Mouse (Mus musculus): ENCODE measurements around the gene Tmem88. TPM values are rescaled to one million over a fixed set of nuclear protein-coding genes. Genes with fewer than 3 reads are reported as not detected.

Gene Tmem88
- total RNA-seq, 2 experiments from 2014 or later, result 2.9 to 3.8 TPM

GRCm38 (mm10) chr11:69365722-69366121, 32.3 kb downstream of the Tmem88 start:
- no peak for DNase-seq (ENCODE audit: extremely low spot score in 1 of 2, low spot score in 2 of 2)
- intact Hi-C loops (cut with DNase I), result loop anchor here (1.0 to 2.0 kb wide), 3 partner anchors 25 to 51 kb away; partner anchors contain the start of genes Cntrob, Rnf227 and Trappc1
- Histone ChIP-seq H3K4me3 (peak overlapping the region; percentile 91), H3K27ac (peak overlapping the region; percentile 91)
- no peak for TF ChIP-seq CTCF (IDR thresholded peaks at IDR 0.05)

- peak; percentile 87 to 88 for DNase-seq (ENCODE audit: extremely low spot score in 1 of 2, low spot score in 2 of 2)
- TF ChIP-seq CTCF (IDR thresholded peaks at IDR 0.05), result no peak; the same call in 1 of the 2 replicates
- Histone ChIP-seq H3K4me3 (peak overlapping the region; percentile 4), H3K27ac (peak overlapping the region; percentile 91)
- intact Hi-C loops (cut with DNase I), result loop anchor here (2.0 kb wide), 1 partner anchor 52 kb away; no protein-coding TSS in a partner anchor
Observed at GRCm38 (mm10) chr11:69364910-69365309, 33.1 kb downstream of the Tmem88 start.

GRCm38 (mm10) chr11:69364376-69364775, 33.7 kb downstream of the Tmem88 start:
- peak overlapping the region; percentile 4 for H3K4me3 ChIP-seq
- no peak for DNase-seq (ENCODE audit: extremely low spot score in 1 of 2, low spot score in 2 of 2)
- H3K27ac ChIP-seq, result peak overlapping the region; percentile 91
- intact Hi-C loops (cut with DNase I), result loop anchor here (2.0 kb wide), 1 partner anchor 52 kb away; no protein-coding TSS in a partner anchor
- no peak for TF ChIP-seq CTCF (IDR thresholded peaks at IDR 0.05)

- Histone ChIP-seq H3K27ac (no peak overlapping the region), H3K4me3 (no peak overlapping the region)
- no peak for DNase-seq (ENCODE audit: extremely low spot score in 1 of 2, low spot score in 2 of 2)
- intact Hi-C loops (cut with DNase I), result no loop called here
- no peak; the same call in 1 of the 2 replicates for TF ChIP-seq CTCF (IDR thresholded peaks at IDR 0.05)
Observed at GRCm38 (mm10) chr11:69362479-69362878, 35.6 kb downstream of the Tmem88 start.

- TF ChIP-seq CTCF (IDR thresholded peaks at IDR 0.05), result no peak
- intact Hi-C loops (cut with DNase I), result no loop called here
- DNase-seq (ENCODE audit: extremely low spot score in 1 of 2, low spot score in 2 of 2), result no peak
- Histone ChIP-seq H3K4me3 (no peak overlapping the region), H3K27ac (no peak overlapping the region)
Observed at GRCm38 (mm10) chr11:69362021-69362420, 36.0 kb downstream of the Tmem88 start.

GRCm38 (mm10) chr11:69357690-69358089, 40.3 kb downstream of the Tmem88 start:
- intact Hi-C loops (cut with DNase I), result no loop called here
- DNase-seq (ENCODE audit: extremely low spot score in 1 of 2, low spot score in 2 of 2), result no peak
- no peak overlapping the region for H3K4me3 ChIP-seq
- no peak overlapping the region for H3K27ac ChIP-seq
- no peak for TF ChIP-seq CTCF (IDR thresholded peaks at IDR 0.05)

- no peak for TF ChIP-seq CTCF (IDR thresholded peaks at IDR 0.05)
- intact Hi-C loops (cut with DNase I), result no loop called here
- H3K27ac ChIP-seq, result no peak overlapping the region
- DNase-seq (ENCODE audit: extremely low spot score in 1 of 2, low spot score in 2 of 2), result no peak
- no peak overlapping the region for H3K4me3 ChIP-seq
Observed at GRCm38 (mm10) chr11:69356544-69356943, 41.5 kb downstream of the Tmem88 start.

Other genes starting within 250 kb of the Tmem88 start
- gene Alox12b, start 241.2 kb downstream of the Tmem88 start, total RNA-seq (2021), result 1 to 10 TPM; 8.7 to 9.8 TPM
- gene Alox8, start 200.4 kb downstream of the Tmem88 start, total RNA-seq (2021), result 1 to 10 TPM; 6.1 to 6.4 TPM
- 1 to 10 TPM; 1.0 to 1.3 TPM for gene Gucy2e, start 161.2 kb downstream of the Tmem88 start, total RNA-seq (2021)
- gene Cntrob, start 74.5 kb downstream of the Tmem88 start, total RNA-seq (2021), result 10 to 100 TPM; 19.2 to 27.1 TPM
- 10 to 100 TPM; 58.8 to 60.1 TPM for gene Trappc1, start 74.3 kb downstream of the Tmem88 start, total RNA-seq (2021)
- 10 to 100 TPM; 95.5 to 95.8 TPM for gene Kcnab3, start 72.0 kb downstream of the Tmem88 start, total RNA-seq (2021)
- 100 to 1,000 TPM; 170 to 181 TPM for gene Rnf227, start 57.8 kb downstream of the Tmem88 start, total RNA-seq (2021)
- 100 to 1,000 TPM; 406 to 416 TPM for gene Chd3, start 28.8 kb downstream of the Tmem88 start, total RNA-seq (2021)
- gene Naa38, start 2.7 kb downstream of the Tmem88 start, total RNA-seq (2021), result 100 to 1,000 TPM in 1 of 2 experiments, 10 to 100 TPM in 1; 94.0 to 113 TPM
- 10 to 100 TPM; 40.7 to 45.6 TPM for gene Cyb5d1, start 2.6 kb downstream of the Tmem88 start, total RNA-seq (2021)
- gene Kdm6b, start 15.4 kb upstream of the Tmem88 start, total RNA-seq (2021), result 10 to 100 TPM; 31.1 to 45.3 TPM
- gene Dnah2, start 150.9 kb upstream of the Tmem88 start, total RNA-seq (2021), result 1 to 10 TPM; 2.7 to 3.7 TPM
- gene Efnb3, start 162.0 kb upstream of the Tmem88 start, total RNA-seq (2021), result 10 to 100 TPM; 46.6 to 63.0 TPM
- 10 to 100 TPM in 1 of 2 experiments, 1 to 10 TPM in 1; 7.6 to 10.5 TPM for gene Wrap53, start 182.0 kb upstream of the Tmem88 start, total RNA-seq (2021)
- 10 to 100 TPM; 23.7 TPM for gene Trp53, start 182.1 kb upstream of the Tmem88 start, total RNA-seq (2021)
- gene Atp1b2, start 207.7 kb upstream of the Tmem88 start, total RNA-seq (2021), result 100 to 1,000 TPM; 411 to 429 TPM
- not detected for gene Shbg, start 219.7 kb upstream of the Tmem88 start, total RNA-seq (2021)
- gene Sat2, start 223.8 kb upstream of the Tmem88 start, total RNA-seq (2021), result 10 to 100 TPM in 1 of 2 experiments, 1 to 10 TPM in 1; 9.9 to 13.7 TPM
- 100 to 1,000 TPM; 146 TPM for gene Fxr2, start 234.8 kb upstream of the Tmem88 start, total RNA-seq (2021)